Mouse (Mus musculus): ENCODE measurements around the gene 1700113H08Rik. TPM values are rescaled to one million over a fixed set of nuclear protein-coding genes. Genes with fewer than 3 reads are reported as not detected.

The 1700113H08Rik gene
- polyA plus RNA-seq, 1 experiment from 2014 or later: 0.55 TPM

DNA sequence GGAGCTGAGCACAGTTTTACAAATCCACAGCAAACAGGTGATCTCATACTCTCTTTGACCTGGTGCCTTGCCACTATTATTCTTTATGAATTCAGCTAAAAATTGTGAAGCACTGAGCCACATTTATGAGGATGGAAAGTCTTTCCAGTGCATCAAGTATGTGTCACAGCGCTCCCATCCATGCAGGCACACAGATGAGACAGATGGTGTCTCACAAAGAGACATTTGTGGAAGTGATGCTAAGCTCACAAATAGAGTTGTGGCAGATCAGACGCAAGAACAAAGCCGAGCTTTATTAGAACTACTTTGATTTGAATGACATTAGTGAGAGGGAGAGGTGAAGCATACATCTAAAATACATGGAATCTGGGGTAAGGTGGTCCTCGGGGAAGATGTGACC, 153.2 kb downstream of the 1700113H08Rik start:
- ATAC-seq (ENCODE audit: low read depth): no peak
- Histone ChIP-seq H3K4me3 (ENCODE audit: low read depth, low read length) (no peak overlapping the region), H3K4me2 (ENCODE audit: low read depth, low read length) (no peak overlapping the region), H3K4me1 (ENCODE audit: control insufficient read depth, insufficient read depth, low read length) (no peaks in the 10 kb centered on the region), H3K36me3 (ENCODE audit: control insufficient read depth, insufficient read depth, low read length) (no peaks in the 10 kb centered on the region), H3K27me3 (ENCODE audit: control insufficient read depth, insufficient read depth, low read length) (no peaks in the 10 kb centered on the region), H3K9ac (replicated peaks; ENCODE audit: low read depth, low read length) (no peak overlapping the region), H3K27ac (ENCODE audit: low read depth, low read length) (no peak overlapping the region), H3K9me3 (ENCODE audit: control insufficient read depth, low read length) (no peaks in the 10 kb centered on the region)
- 73% methylated on average over 4 of the region's 4 CpGs for WGBS

DNA sequence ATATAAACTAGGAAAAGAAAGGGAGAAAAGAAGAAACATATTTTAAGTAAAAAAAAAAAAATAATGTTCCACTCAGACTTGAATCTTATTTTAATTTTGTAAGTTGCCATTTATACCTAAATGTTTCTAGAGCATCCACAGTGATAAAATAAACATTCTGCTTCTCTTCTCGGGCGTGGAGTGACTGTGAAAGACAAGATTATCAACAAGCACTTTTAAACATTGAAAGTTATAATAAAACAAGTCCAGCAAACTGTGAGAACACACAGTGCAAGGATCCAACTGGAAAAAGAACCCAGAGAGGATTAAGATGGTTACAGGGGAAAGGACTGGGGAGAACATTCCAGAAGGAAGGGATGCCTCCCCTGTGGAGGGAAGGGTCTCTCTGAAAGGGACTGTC, 155.0 kb downstream of the 1700113H08Rik start:
- Histone ChIP-seq H3K9me3 (ENCODE audit: control insufficient read depth, low read length) (no peaks in the 10 kb centered on the region), H3K4me3 (ENCODE audit: low read depth, low read length) (no peak overlapping the region), H3K36me3 (ENCODE audit: control insufficient read depth, insufficient read depth, low read length) (no peaks in the 10 kb centered on the region), H3K27me3 (ENCODE audit: control insufficient read depth, insufficient read depth, low read length) (no peaks in the 10 kb centered on the region), H3K27ac (ENCODE audit: low read depth, low read length) (no peak overlapping the region), H3K4me2 (ENCODE audit: low read depth, low read length) (no peak overlapping the region), H3K9ac (replicated peaks; ENCODE audit: low read depth, low read length) (no peak overlapping the region), H3K4me1 (ENCODE audit: control insufficient read depth, insufficient read depth, low read length) (no peaks in the 10 kb centered on the region)
- no peak for ATAC-seq (ENCODE audit: low read depth)
- 92% methylated on average over 2 of the region's 2 CpGs for WGBS

DNA sequence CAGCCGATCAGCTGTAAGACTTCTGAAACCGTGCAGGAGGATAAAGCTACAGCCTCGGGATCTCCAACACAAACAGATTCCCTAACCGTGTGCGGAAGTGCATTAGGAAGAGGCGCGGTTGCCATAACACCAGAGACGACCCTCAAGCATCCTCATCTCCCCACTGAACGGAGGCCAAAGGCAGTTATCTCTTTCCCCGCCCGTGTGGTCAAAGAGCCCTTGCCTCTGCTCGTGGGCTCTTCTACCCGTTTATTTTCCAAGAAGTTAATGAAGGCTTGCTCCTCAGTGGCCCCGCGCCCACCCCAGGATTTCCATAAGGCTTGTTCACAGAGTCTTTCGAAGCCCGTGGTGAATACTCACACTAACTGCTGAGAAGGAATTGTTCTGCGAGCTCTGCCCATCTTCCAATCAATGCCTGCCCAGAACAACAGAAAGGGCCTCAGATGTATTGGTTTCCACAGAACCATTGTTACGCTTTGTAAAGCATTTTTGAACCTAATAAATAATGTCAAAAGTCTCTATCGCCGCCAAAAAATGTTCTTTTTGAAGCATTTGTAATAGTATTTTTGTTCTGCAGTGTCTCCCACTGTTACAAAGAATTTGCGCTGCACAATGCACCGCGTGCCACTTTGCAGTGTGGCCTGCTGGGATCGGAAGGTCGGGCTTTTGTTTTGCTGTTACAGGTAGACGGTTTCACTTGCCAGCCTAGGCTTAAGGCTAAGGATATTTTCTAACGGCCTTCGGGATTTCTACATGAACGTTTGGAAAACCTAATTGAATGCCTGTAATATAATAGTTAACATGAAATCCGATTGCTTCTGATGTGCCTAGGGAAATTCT, 172.4 kb downstream of the 1700113H08Rik start:
- Histone ChIP-seq H3K4me1 (ENCODE audit: control insufficient read depth, insufficient read depth, low read length) (peaks cover 5% of the 10 kb centered on the region; the same call in 1 of the 2 replicates), H3K36me3 (ENCODE audit: control insufficient read depth, insufficient read depth, low read length) (no peaks in the 10 kb centered on the region), H3K27me3 (ENCODE audit: control insufficient read depth, insufficient read depth, low read length) (no peaks in the 10 kb centered on the region), H3K4me3 (ENCODE audit: low read depth, low read length) (no peak overlapping the region), H3K4me2 (ENCODE audit: low read depth, low read length) (peak overlapping the region; percentile 43), H3K27ac (ENCODE audit: low read depth, low read length) (no peak overlapping the region), H3K9ac (replicated peaks; ENCODE audit: low read depth, low read length) (no peak overlapping the region), H3K9me3 (ENCODE audit: control insufficient read depth, low read length) (no peaks in the 10 kb centered on the region)
- peak; percentile 65; the same call in 1 of the 2 replicates for ATAC-seq (ENCODE audit: low read depth)
- WGBS: 17% methylated on average over 31 of the region's 31 CpGs

DNA sequence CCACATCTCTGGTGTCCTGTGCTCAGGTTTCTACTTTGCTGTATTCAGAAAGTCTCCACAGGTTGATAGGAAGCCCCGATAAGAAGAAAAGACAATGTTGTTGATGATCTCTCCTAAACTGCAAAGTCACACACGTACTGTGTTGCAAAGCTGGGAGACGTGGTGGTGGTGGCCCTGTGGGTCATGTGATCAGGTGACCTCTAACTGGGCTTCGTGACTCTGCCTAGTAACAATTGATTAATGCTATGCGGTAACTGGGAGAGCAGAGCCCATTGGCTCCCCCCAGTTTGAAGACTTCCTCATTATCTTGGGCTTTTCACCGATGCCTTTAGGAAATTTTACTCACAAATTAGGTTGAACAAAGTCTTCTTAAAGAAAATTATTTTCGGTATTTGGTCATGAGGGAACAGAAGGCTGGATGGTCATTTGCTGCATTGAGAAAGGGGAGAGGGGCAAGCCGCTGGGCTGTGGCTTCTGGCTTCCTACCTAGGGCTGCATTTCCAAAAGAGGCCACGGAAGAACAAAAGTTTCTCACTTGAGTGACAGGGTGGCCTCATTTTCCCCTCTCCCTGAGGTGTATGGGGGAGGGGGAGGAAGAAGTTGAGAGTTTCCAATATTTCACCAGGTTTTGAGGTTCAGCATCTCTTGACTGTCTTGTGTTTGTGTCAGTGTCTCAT, 181.6 kb downstream of the 1700113H08Rik start:
- H3K4me2 ChIP-seq (ENCODE audit: low read depth, low read length): no peak overlapping the region
- H3K9me3 ChIP-seq (ENCODE audit: control insufficient read depth, low read length): no peaks in the 10 kb centered on the region
- ATAC-seq (ENCODE audit: low read depth): no peak
- no peak overlapping the region for H3K4me3 ChIP-seq (ENCODE audit: low read depth, low read length)
- H3K27me3 ChIP-seq (ENCODE audit: control insufficient read depth, insufficient read depth, low read length): no peaks in the 10 kb centered on the region
- H3K9ac ChIP-seq (replicated peaks; ENCODE audit: low read depth, low read length): no peak overlapping the region
- H3K27ac ChIP-seq (ENCODE audit: low read depth, low read length): no peak overlapping the region
- 31% methylated on average over 9 of the region's 9 CpGs for WGBS
- no peaks in the 10 kb centered on the region for H3K36me3 ChIP-seq (ENCODE audit: control insufficient read depth, insufficient read depth, low read length)
- H3K4me1 ChIP-seq (ENCODE audit: control insufficient read depth, insufficient read depth, low read length): no peaks in the 10 kb centered on the region

DNA sequence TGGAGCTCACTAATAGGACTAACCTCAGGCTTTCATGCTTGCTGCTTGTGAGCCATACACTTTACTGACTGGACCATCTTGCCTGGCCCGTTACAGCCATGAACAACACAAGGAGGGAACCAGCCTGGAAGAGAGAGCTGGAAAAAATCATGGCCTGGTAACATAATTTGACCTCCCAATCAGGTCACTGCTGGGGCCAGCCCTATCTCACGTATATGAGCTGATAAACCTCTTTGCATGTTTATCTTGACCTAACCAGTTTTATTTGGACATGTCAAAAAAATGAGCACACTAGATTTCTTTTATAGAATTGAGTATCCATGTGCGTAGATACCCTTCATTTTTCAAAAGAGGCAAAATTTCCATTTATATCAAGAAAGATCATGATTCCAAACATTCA, 213.9 kb downstream of the 1700113H08Rik start:
- H3K27me3 ChIP-seq (ENCODE audit: control insufficient read depth, insufficient read depth, low read length): no peaks in the 10 kb centered on the region
- no peak overlapping the region for H3K9ac ChIP-seq (replicated peaks; ENCODE audit: low read depth, low read length)
- no peak overlapping the region for H3K4me3 ChIP-seq (ENCODE audit: low read depth, low read length)
- no peak overlapping the region for H3K27ac ChIP-seq (ENCODE audit: low read depth, low read length)
- no peak for ATAC-seq (ENCODE audit: low read depth)
- no peaks in the 10 kb centered on the region for H3K4me1 ChIP-seq (ENCODE audit: control insufficient read depth, insufficient read depth, low read length)
- no peak overlapping the region for H3K4me2 ChIP-seq (ENCODE audit: low read depth, low read length)
- H3K36me3 ChIP-seq (ENCODE audit: control insufficient read depth, insufficient read depth, low read length): no peaks in the 10 kb centered on the region
- H3K9me3 ChIP-seq (ENCODE audit: control insufficient read depth, low read length): no peaks in the 10 kb centered on the region
- WGBS: 81% methylated on average over 3 of the region's 3 CpGs

DNA sequence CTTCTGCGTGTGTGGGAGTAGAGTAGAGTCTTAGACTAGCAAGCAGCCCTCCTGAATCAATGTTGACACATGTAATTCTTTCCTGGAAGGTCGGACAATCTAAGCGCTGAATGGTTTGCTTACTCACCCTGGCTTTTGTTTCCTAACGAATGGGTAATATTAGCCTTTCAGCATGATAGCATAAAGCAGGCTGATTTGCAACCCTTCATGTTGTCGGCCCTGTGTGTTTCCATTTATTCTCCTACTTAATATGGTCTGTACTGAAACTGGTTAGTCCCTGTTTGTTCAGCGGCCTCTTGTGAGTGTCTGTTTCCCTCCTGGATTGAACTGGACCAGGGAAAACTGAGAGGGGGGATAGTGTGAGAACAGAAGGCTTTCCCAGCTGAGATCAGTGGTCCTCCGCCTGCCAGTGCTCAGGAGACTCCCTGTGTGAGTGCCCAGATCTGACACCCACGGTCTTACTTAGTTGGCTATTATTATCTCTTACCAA, 214.3 kb downstream of the 1700113H08Rik start:
- WGBS: 51% methylated on average over 8 of the region's 8 CpGs
- no peak for ATAC-seq (ENCODE audit: low read depth)

DNA sequence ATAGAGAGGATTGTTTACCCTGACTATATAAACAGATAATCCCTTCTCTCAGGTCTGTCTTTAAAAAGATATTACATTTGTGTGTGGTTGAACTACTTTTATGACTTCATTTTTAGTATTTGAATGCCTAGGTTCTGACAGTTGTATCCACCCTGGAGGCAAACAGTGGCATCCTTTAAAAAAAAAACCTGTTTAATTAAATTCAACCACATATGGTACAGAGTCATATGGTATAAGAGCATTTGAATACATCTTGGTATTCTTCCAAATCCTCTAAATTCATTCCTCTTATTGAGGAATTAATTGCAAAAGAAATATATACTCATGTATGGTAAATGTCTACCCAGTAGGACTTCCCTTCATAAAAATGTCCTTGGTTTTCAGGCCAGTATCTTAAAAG, 217.2 kb downstream of the 1700113H08Rik start:
- Histone ChIP-seq H3K27ac (ENCODE audit: low read depth, low read length) (no peak overlapping the region), H3K4me3 (ENCODE audit: low read depth, low read length) (no peak overlapping the region), H3K9me3 (ENCODE audit: control insufficient read depth, low read length) (no peaks in the 10 kb centered on the region), H3K27me3 (ENCODE audit: control insufficient read depth, insufficient read depth, low read length) (no peaks in the 10 kb centered on the region), H3K9ac (replicated peaks; ENCODE audit: low read depth, low read length) (no peak overlapping the region), H3K4me2 (ENCODE audit: low read depth, low read length) (no peak overlapping the region), H3K36me3 (ENCODE audit: control insufficient read depth, insufficient read depth, low read length) (no peaks in the 10 kb centered on the region), H3K4me1 (ENCODE audit: control insufficient read depth, insufficient read depth, low read length) (no peaks in the 10 kb centered on the region)
- ATAC-seq (ENCODE audit: low read depth): no peak

More for the DNA sequence above, 214.3 kb downstream of the 1700113H08Rik start:
- Histone ChIP-seq H3K36me3 (ENCODE audit: control insufficient read depth, insufficient read depth, low read length) (no peaks in the 10 kb centered on the region), H3K4me3 (ENCODE audit: low read depth, low read length) (no peak overlapping the region), H3K9me3 (ENCODE audit: control insufficient read depth, low read length) (no peaks in the 10 kb centered on the region), H3K27ac (ENCODE audit: low read depth, low read length) (no peak overlapping the region), H3K4me2 (ENCODE audit: low read depth, low read length) (no peak overlapping the region), H3K4me1 (ENCODE audit: control insufficient read depth, insufficient read depth, low read length) (no peaks in the 10 kb centered on the region), H3K9ac (replicated peaks; ENCODE audit: low read depth, low read length) (no peak overlapping the region), H3K27me3 (ENCODE audit: control insufficient read depth, insufficient read depth, low read length) (no peaks in the 10 kb centered on the region)
